Mouse (Mus musculus): Measurements from ENCODE around the gene Ftsj1.

GRCm38 (mm10) chrX:8192640-8193418, 59.4 kb downstream of the Ftsj1 start:
- TF ChIP-seq CTCF (conservative IDR thresholded peaks at IDR 0.05 in 1 of 2, IDR thresholded peaks at IDR 0.05 in 1 of 2; ENCODE audit: low read depth in 2 of 2, low read length in 2 of 2) (no peak), MAX (IDR thresholded peaks at IDR 0.05; ENCODE audit: low read length) (0 out of 2 replicates have a peak, but pooled peaks have one; percentile 18), TBP (conservative IDR thresholded peaks at IDR 0.05; ENCODE audit: low read depth, low read length) (no peak; the same call in 1 of the 2 replicates), MEF2A (IDR thresholded peaks at IDR 0.05; ENCODE audit: borderline replicate concordance, low read depth, low read length) (no peak), ZC3H11A (IDR thresholded peaks at IDR 0.05; ENCODE audit: low read depth, low read length) (no peak), BHLHE40 (IDR thresholded peaks at IDR 0.05; ENCODE audit: low read depth, low read length) (no peak)
